Mouse (Mus musculus) splenic B cell, adult 2 months (primary cell): ENCODE results near the gene Senp7.
A peak's percentile ranks its signal among the peaks of the same experiment; 100 is the strongest.
"Not testable (repeated sequence)": the region's sequence is repeated elsewhere in the genome, so short reads cannot be mapped to it uniquely, and the experiment has no call there.

Experiments
- DNase-seq: peaks from one replicate; pipeline ENCODE4 v3.0.0-alpha.2; 2011; ENCODE audit warnings: low read depth, low spot score
- H3K27me3 ChIP-seq: 2 replicates; pipeline ENCODE4 v1.6.1; 2012; ENCODE audit warnings: mild to moderate bottlenecking, low read length, moderate library complexity, mixed read lengths; ENCODE audit not compliant: control insufficient read depth, poor library complexity, insufficient read depth, severe bottlenecking
- H3K36me3 ChIP-seq: 2 replicates; pipeline ENCODE4 v1.6.1; 2012; ENCODE audit warnings: mild to moderate bottlenecking, low read length, moderate library complexity, mixed read lengths; ENCODE audit not compliant: control insufficient read depth, poor library complexity, insufficient read depth, severe bottlenecking

Gene Senp7

GRCm38 (mm10) chr16:56048038-56048437, at the start of gene Senp7:
Gene Senp7 (plus strand): TSS chr16:56048338.
- H3K27me3 ChIP-seq, DNase-seq, H3K36me3 ChIP-seq: not testable (repeated sequence)

DNA sequence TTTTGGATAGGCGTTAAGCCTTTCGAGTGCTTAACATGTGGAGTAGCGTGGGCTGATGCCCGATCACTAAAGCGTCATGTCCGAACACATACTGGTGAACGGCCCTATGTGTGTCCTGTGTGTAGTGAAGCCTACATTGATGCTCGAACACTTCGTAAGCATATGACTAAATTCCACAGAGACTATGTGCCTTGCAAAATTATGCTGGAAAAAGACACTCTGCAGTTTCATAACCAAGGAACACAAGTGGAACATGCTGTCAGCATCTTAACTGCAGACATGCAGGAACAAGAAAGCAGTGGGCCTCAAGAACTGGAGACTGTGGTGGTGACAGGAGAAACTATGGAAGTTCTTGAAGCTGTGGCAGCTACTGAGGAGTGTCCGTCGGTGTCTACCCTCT, 41.3 kb upstream of the Senp7 start:
- DNase-seq: no peak
- peaks cover 9% of the 10 kb centered on the region for H3K36me3 ChIP-seq
- no peaks in the 10 kb centered on the region for H3K27me3 ChIP-seq

- Histone ChIP-seq H3K27me3 (no peaks in the 10 kb centered on the region), H3K36me3 (peaks cover 12% of the 10 kb centered on the region)
- DNase-seq: no peak
These were observed 39.3 kb upstream of the Senp7 start for GRCm38 (mm10) chr16:56008862-56009261.

DNA sequence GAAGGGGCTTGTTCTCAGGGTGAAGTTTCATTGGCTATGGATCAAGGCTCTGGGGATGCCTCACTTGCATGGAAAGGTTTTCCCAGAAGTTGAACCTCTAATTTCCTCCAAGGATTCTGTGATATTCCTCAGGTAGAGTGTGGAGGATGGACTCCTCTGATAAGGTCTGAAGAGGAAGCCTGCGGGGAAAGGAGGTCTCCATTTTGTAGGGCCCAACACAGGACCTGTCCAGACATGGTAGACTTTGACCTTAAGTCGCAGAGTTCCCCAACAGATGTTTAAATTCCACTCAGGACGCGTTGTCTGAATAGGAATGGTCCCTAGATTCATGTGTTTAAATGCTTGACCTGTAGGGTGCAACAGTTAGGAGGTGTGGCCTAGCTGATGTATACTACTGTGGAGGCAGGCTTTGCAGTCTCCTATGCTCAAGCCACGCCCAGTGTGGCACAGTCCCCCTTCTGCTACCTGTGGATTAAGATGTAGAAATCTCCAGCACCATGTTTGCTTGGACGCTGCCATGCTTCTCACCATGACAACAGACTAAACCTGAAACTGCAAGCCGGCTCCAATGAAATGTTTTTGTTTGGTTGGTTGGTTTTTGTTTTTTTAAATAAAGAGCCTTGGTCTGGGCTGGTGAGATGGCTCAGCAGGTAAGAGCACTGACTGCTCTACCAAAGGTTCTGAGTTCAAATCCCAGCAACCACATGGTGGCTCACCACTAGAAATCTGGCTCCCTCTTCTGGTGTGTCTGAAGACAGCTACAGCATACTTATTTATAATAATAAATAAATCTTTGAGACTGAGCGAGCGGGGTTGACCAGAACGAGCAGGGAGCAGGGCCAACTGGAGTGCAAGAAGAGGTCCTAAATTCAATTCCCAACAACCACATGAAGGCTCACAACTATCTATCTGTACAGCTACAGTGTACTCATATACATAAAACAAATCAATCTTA, 35.1 kb upstream of the Senp7 start:
- Histone ChIP-seq H3K36me3 (peaks cover 12% of the 10 kb centered on the region), H3K27me3 (no peaks in the 10 kb centered on the region)
- DNase-seq: no peak

DNA sequence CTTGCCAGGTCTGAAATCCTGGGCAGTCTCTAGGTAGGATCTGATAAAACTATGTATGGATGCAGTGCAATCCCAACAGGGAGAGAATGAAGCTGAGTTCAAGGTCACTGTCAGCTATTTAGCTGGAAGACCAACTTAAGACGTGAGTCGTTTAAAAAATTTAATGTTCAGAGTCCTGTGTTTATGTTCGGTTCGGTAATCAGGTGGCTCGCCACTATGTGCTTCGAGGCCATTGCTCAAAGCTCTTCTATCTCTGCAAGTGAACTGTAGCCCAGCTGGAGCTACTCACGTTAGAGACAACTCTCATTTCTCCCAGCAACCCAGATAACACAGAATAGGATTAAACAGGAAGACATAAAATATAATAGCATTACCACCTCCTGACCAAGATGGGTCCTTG, 34.1 kb upstream of the Senp7 start:
- no peak for DNase-seq
- Histone ChIP-seq H3K27me3 (no peaks in the 10 kb centered on the region), H3K36me3 (peaks cover 18% of the 10 kb centered on the region)

DNA sequence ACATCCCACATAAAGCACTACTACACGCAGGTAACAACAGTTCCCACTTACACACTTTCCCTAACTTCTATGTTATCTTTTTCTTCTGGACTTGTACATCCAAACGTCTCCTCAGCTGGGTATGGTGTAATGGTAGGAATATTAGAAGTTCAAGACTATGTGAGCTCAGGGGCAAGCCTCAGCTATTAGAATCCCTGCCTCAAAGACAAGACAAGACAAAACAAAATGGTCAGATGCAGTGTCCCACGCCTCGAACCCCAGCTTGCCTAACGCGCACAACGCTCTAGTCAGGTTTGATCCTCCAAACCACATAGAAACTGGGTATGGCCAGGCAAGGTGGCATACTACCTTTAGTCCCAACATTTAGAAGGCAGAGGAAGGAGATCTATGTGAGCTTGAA, 28.5 kb upstream of the Senp7 start:
- DNase-seq: no peak
- Histone ChIP-seq H3K36me3 (peaks cover 17% of the 10 kb centered on the region), H3K27me3 (no peaks in the 10 kb centered on the region)

DNA sequence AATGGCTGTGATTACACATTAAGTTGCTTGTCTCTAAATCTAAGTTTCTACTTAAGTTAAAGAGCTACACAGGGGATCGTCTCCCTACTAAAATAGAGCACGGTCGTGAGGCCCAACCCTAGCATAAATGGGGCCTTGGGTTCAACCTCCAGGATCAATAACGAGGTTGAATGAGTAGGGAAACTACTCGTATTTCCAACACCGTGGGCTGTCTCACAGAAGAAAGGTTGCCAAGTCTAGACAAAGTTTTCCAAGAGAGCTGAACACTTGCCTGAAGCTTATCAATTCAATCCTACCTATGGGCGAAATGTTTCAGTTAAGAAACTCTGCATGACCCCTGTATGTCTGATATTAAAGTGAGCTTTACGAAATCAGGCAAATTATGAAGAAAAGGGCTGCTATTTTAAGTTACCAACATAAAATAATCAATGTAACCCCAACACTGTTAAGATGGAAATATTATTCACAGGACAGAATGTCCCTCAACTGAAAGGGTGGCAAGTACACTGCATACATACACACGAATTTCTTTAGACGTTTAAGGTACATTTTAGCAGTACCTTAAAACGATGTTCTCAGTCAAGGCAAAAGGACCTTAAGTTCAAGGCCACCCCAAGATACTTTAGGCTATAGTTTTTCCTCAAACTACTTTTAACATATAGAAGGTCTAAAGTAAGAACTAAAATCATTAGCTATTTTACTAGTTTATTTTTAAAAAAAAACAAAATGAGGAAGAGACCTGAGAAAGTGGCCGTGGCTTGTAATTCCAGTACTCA, 20.1 kb upstream of the Senp7 start:
- DNase-seq: no peak
- Histone ChIP-seq H3K27me3 (no peaks in the 10 kb centered on the region), H3K36me3 (peaks cover 2% of the 10 kb centered on the region; the same call in 1 of the 2 replicates)

GRCm38 (mm10) chr16:56028722-56029551, 19.2 kb upstream of the Senp7 start:
- no peaks in the 10 kb centered on the region for H3K27me3 ChIP-seq
- peaks cover 3% of the 10 kb centered on the region; the same call in 1 of the 2 replicates for H3K36me3 ChIP-seq
- peak; percentile 36 for DNase-seq

DNA sequence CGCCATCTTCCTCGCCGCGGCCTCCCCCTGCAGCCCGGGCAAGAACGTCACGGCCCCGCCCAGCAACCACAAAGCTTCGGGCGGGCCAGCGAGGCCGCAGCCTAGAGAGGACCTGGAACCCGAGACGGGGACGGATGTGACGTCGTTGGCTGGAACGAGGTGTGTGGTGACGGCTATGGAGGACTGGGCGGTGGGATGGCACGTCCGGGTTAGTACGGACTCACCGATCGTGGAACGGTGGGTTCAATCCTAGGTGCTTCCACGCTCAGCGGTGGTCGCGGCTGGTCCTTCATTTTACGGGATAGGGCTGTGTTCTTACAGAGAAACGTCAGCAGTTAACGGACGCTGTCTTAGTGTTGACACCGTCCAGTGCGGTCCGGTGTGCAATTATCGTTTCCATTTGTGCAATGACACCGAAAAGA, 18.5 kb upstream of the Senp7 start, which contains the start of gene Pcnp:
Gene Pcnp, minus strand, starts transcription at position 79 of the 422 bp plus-strand sequence.
- DNase-seq: peak; percentile 98
- no peaks in the 10 kb centered on the region for H3K27me3 ChIP-seq

DNA sequence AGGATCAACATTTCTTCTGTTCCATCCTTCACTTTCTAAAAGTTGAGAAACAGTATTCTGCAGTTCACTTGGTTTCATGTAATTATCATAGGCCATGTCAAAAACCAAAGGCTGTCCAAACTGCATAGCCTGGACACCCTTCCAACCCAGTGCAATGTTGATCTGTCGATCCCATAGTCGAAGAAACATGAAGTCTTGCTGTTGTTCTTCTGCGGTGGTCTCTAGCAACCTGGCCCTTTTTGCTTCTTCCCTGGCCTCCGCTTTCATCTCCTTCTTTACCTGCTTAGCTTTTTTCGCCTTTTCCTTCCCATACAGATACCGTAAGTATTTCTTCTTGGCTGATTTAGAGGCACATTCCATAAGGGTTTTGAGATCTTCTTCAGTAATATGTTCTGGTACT, 13.6 kb upstream of the Senp7 start:
- no peak for DNase-seq
- no peaks in the 10 kb centered on the region for H3K27me3 ChIP-seq

More for the DNA sequence above, 18.5 kb upstream of the Senp7 start, which contains the start of gene Pcnp:
- 0 out of 2 replicates have a peak, but pooled peaks cover 2% of the 10 kb centered on the region for H3K36me3 ChIP-seq

DNA sequence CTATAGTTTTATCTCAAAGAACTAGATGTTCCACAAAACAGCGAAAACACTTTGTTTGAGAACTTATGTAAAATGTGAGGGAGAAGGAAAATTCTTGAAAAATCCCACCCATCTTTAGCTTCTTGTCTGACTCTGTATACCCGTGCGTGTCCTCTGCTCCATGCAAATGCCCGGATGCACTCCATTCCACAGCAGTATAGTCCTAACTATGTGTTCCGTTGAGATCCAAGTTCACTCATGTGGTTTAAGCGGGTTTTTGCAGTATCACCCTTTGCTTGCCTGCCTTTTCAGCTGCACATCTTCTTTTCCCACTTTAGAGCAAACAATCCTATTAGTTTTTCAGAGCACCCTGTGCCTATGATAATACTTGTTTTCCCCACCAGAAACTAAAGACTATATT, 11.6 kb upstream of the Senp7 start:
- 0 out of 2 replicates have a peak, but pooled peaks cover 2% of the 10 kb centered on the region for H3K36me3 ChIP-seq
- DNase-seq: no peak
- no peaks in the 10 kb centered on the region for H3K27me3 ChIP-seq

More for the DNA sequence above, 13.6 kb upstream of the Senp7 start:
- H3K36me3 ChIP-seq: 0 out of 2 replicates have a peak, but pooled peaks cover 2% of the 10 kb centered on the region

- Histone ChIP-seq H3K36me3 (0 out of 2 replicates have a peak, but pooled peaks cover 2% of the 10 kb centered on the region), H3K27me3 (no peaks in the 10 kb centered on the region)
- DNase-seq: peak; percentile 95
These were observed 10.8 kb upstream of the Senp7 start, which contains the start of gene Trmt10c for GRCm38 (mm10) chr16:56037138-56038010. Gene Trmt10c (minus strand): TSS chr16:56037819.

GRCm38 (mm10) chr16:56038090-56038489, 10.0 kb upstream of the Senp7 start:
- H3K27me3 ChIP-seq: no peaks in the 10 kb centered on the region
- DNase-seq: no peak
- H3K36me3 ChIP-seq: 0 out of 2 replicates have a peak, but pooled peaks cover 2% of the 10 kb centered on the region
